Mouse (Mus musculus) spleen, adult 2 months (tissue): ENCODE measurements at regions not wholly inside any gene's neighbourhood (a gene's known extent, or its start where the extent isn't known, plus 50 kb on each side); places are given as distances from the start of the nearest gene placed in this dataset.

Source experiments
- CTCF ChIP-seq: fragments of 200-500 bp; IDR thresholded peaks from 2 replicates; pipeline ENCODE4 v1.5.1; 2011; ENCODE audit warnings: mild to moderate bottlenecking, inconsistent platforms; ENCODE audit not compliant: insufficient read depth, insufficient read length, insufficient replicate concordance; ENCODE audit errors: extremely low read depth
- POLR2A ChIP-seq: fragments of 200-500 bp; IDR thresholded peaks from 2 replicates; pipeline ENCODE4 v1.6.1; 2011; ENCODE audit warnings: low read depth, low read length, inconsistent platforms

GRCm38 (mm10) chr9:43600396-43600795 is 143.4 kb upstream of the Nectin1 start:
- TF ChIP-seq POLR2A (no peak), CTCF (no peak)
